Mouse (Mus musculus) urinary bladder, postnatal 36 days (tissue): ENCODE results near the gene Mgam.
"Not testable (repeated sequence)": the region's sequence is repeated elsewhere in the genome, so short reads cannot be mapped to it uniquely, and the experiment has no call there.

Experiments used
- DNase-seq, 2 experiments: peaks; one replicate each; pipeline ENCODE4 v3.0.0; 2022; ENCODE audit warnings: low spot score in 2 of 2, mixed read lengths in 1 of 2

Gene Mgam

GRCm38 (mm10) chr6:40728506-40728905 lies 99.9 kb downstream of the Mgam start:
- DNase-seq = not testable (repeated sequence)

GRCm38 (mm10) chr6:40739545-40739944 lies 110.9 kb downstream of the Mgam start:
- no peak for DNase-seq

- DNase-seq = not testable (repeated sequence)
Observed at GRCm38 (mm10) chr6:40749030-40749429, 120.4 kb downstream of the Mgam start.

- DNase-seq = no peak
Observed at GRCm38 (mm10) chr6:40755948-40756347, 127.3 kb downstream of the Mgam start.

GRCm38 (mm10) chr6:40757346-40757745 lies 128.7 kb downstream of the Mgam start:
- not testable (repeated sequence) for DNase-seq

GRCm38 (mm10) chr6:40774656-40775055 lies 146.0 kb downstream of the Mgam start:
- DNase-seq = no peak

- DNase-seq = no peak
Observed at GRCm38 (mm10) chr6:40778458-40778857, 149.8 kb downstream of the Mgam start.

- DNase-seq = no peak
Observed at GRCm38 (mm10) chr6:40783637-40784036, 155.0 kb downstream of the Mgam start.

GRCm38 (mm10) chr6:40784378-40784777 lies 155.7 kb downstream of the Mgam start:
- no peak for DNase-seq

- no peak for DNase-seq
Observed at GRCm38 (mm10) chr6:40795077-40795812, 166.6 kb downstream of the Mgam start.

- no peak for DNase-seq
Observed at GRCm38 (mm10) chr6:40818237-40818902, 189.7 kb downstream of the Mgam start.
